Mouse (Mus musculus) bone marrow macrophage, adult 2 months (primary cell): ENCODE results near the gene Mrps35.
A peak's percentile ranks its signal among the peaks of the same experiment; 100 is the strongest.

ENCODE experiments used
- CTCF ChIP-seq: IDR thresholded peaks from 2 replicates; pipeline ENCODE4 v1.5.1; 2012; ENCODE audit warnings: low read depth, mild to moderate bottlenecking, low read length, moderate library complexity
- POLR2A ChIP-seq: IDR thresholded peaks from 2 replicates; pipeline ENCODE4 v1.6.1; 2012; ENCODE audit warnings: mild to moderate bottlenecking, low read depth, low read length, borderline replicate concordance

GRCm38 (mm10) chr6:147042291-147043290, at the start of gene Mrps35:
- peak; percentile 54; the same call in 1 of the 2 replicates for TF ChIP-seq POLR2A
- no peak for TF ChIP-seq CTCF
